Mouse (Mus musculus): Measurements from ENCODE around the gene Car10.

DNA sequence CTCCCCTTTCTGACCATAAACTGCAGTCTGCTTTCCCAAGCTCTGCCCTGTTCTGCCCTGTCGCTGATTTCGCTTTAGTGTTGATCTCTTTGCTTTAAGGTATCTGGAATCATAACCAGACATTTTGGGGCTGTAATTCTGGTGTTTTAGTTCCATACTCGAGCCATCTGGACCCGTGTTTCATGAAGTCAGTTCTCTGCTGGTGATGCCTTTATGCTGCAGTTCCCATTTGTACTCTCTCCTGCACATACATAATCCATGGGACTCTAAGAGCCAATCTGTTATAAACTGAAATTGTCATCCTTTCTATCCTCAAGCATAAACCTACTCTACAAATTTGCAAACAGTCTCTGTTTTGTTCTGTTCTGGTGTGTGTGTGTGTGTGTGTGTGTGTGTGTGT, 293.3 kb downstream of the Car10 start:
- no peak for TF ChIP-seq CTCF (conservative IDR thresholded peaks at IDR 0.05; ENCODE audit: insufficient read depth, insufficient read length, low read depth, low read length)
- TF ChIP-seq POLR2A (IDR thresholded peaks at IDR 0.05; ENCODE audit: low read depth, low read length) = no peak
